Mouse (Mus musculus): Measurements from ENCODE around the gene Tbc1d10a.

- TF ChIP-seq CTCF (IDR thresholded peaks at IDR 0.05; ENCODE audit: borderline replicate concordance, insufficient read depth, low read depth, low read length): no peak
- no peak for TF ChIP-seq POLR2A (IDR thresholded peaks at IDR 0.05; ENCODE audit: borderline replicate concordance, insufficient read depth, low read length)
Measured at GRCm38 (mm10) chr11:4217914-4218629, 31.5 kb downstream of the Tbc1d10a start, which contains the start of gene Castor1.
